Mouse (Mus musculus) lung, adult 2 months (tissue): ENCODE data around the gene Cox10.

Source experiments
- CTCF ChIP-seq: fragments of 200-500 bp; IDR thresholded peaks from 2 replicates; pipeline ENCODE4 v1.5.1; 2011; ENCODE audit warnings: mild to moderate bottlenecking, low read length, control low read depth; ENCODE audit not compliant: insufficient read depth
- POLR2A ChIP-seq: fragments of 200-500 bp; IDR thresholded peaks from 2 replicates; pipeline ENCODE4 v1.6.1; 2011; ENCODE audit warnings: low read depth, mild to moderate bottlenecking, control low read depth, low read length, borderline replicate concordance; ENCODE audit errors: extremely low read depth

DNA sequence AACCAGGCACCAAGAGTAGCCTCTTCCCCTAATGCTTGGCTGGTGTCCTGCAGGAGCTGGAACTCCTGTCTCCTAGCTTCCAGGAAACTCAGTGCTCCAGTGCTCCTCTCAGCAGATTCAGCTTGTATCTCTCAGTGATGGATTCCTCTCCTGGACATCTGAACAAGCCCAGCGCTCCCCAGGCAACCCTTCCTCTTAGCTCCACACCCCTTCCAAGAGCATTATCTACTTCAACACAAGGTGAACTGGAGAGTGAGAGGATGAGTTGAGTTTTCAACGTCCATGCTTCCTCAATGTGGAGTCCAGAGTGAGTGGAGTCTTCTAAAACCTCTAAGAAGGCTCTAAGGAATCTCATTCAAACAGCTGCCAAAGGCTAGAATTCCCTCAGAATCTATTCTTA lies 76.6 kb downstream of the Cox10 start:
- TF ChIP-seq CTCF (no peak), POLR2A (no peak)
